ENCODE assay signal across 7 mouse cellular contexts in genomic region chr9:40345493-40346231, GRCm38 (mm10).
DNase-seq lines count a peak whose midpoint lies in the region; ATAC-seq lines count a peak whose summit lies in the region.

No protein-coding gene starts in this region.

- H3K27ac ChIP-seq in lung, embryonic 15.5 days, result no peak overlapping the region; the same call in 1 of the 2 replicates
- peak overlapping the region; percentile 92 for H3K27ac ChIP-seq in hindbrain, embryonic 15.5 days (replicated peaks)
- H3K27ac ChIP-seq in midbrain, embryonic 15.5 days, result peak overlapping the region; percentile 92

- peak overlapping the region; percentile 30 for H3K4me3 ChIP-seq in lung, embryonic 15.5 days
- H3K4me3 ChIP-seq in hindbrain, embryonic 15.5 days, result peak overlapping the region; percentile 45
- peak overlapping the region; percentile 44 for H3K4me3 ChIP-seq in midbrain, embryonic 15.5 days

- no peaks in the 10 kb centered on the region for H3K27me3 ChIP-seq in lung, embryonic 15.5 days
- no peaks in the 10 kb centered on the region for H3K27me3 ChIP-seq in hindbrain, embryonic 15.5 days
- no peaks in the 10 kb centered on the region for H3K27me3 ChIP-seq in midbrain, embryonic 15.5 days (replicated peaks)

- peak overlapping the region; percentile 10; the same call in 1 of the 2 replicates for H3K9ac ChIP-seq in lung, embryonic 15.5 days
- peak overlapping the region; percentile 53 for H3K9ac ChIP-seq in hindbrain, embryonic 15.5 days
- H3K9ac ChIP-seq in midbrain, embryonic 15.5 days, result peak overlapping the region; percentile 50

- no peaks in the 10 kb centered on the region for H3K36me3 ChIP-seq in lung, embryonic 15.5 days
- H3K36me3 ChIP-seq in hindbrain, embryonic 15.5 days, result no peaks in the 10 kb centered on the region
- no peaks in the 10 kb centered on the region for H3K36me3 ChIP-seq in midbrain, embryonic 15.5 days (replicated peaks)

- DNase-seq in lung, postnatal 36 days, result no peak
- DNase-seq in embryo, embryonic 10 days (ENCODE audit: low spot score), result peak; percentile 28
- DNase-seq in thymus, postnatal 10 days (ENCODE audit: low spot score in 2 of 2), result no peak
- no peak for DNase-seq in thymus, postnatal 25 days

- peak overlapping the region; percentile 71 for H3K4me2 ChIP-seq in lung, embryonic 15.5 days
- peak overlapping the region; percentile 78 for H3K4me2 ChIP-seq in hindbrain, embryonic 15.5 days
- H3K4me2 ChIP-seq in midbrain, embryonic 15.5 days, result peak overlapping the region; percentile 78

- ATAC-seq in lung, embryonic 15.5 days (ENCODE audit: borderline replicate concordance, extremely low read depth, low FRiP score, low TSS enrichment), result peak; percentile 62
- ATAC-seq in hindbrain, embryonic 15.5 days (ENCODE audit: low FRiP score, low read depth), result peak; percentile 82
- peak; percentile 78 for ATAC-seq in midbrain, embryonic 15.5 days (replicated peaks)

- 19% methylated on average over 13 of the region's 13 CpGs for WGBS in lung, embryonic 15.5 days
- WGBS in hindbrain, embryonic 15.5 days, result 21% methylated on average over 11 of the region's 13 CpGs
- 21% methylated on average over 13 of the region's 13 CpGs for WGBS in midbrain, embryonic 15.5 days

- H3K9me3 ChIP-seq in lung, embryonic 15.5 days, result no peaks in the 10 kb centered on the region
- no peaks in the 10 kb centered on the region for H3K9me3 ChIP-seq in hindbrain, embryonic 15.5 days
- no peaks in the 10 kb centered on the region for H3K9me3 ChIP-seq in midbrain, embryonic 15.5 days

- peaks cover 9% of the 10 kb centered on the region; the same call in 1 of the 2 replicates for H3K4me1 ChIP-seq in lung, embryonic 15.5 days
- H3K4me1 ChIP-seq in hindbrain, embryonic 15.5 days (replicated peaks), result peaks cover 54% of the 10 kb centered on the region
- peaks cover 47% of the 10 kb centered on the region for H3K4me1 ChIP-seq in midbrain, embryonic 15.5 days
